Mouse (Mus musculus): ENCODE measurements around the gene Spdef. TPM values are rescaled to one million over a fixed set of nuclear protein-coding genes. Genes with fewer than 3 reads are reported as not detected.

The Spdef gene
- polyA plus RNA-seq, 1 experiment from 2014 or later: 0.15 TPM

DNA sequence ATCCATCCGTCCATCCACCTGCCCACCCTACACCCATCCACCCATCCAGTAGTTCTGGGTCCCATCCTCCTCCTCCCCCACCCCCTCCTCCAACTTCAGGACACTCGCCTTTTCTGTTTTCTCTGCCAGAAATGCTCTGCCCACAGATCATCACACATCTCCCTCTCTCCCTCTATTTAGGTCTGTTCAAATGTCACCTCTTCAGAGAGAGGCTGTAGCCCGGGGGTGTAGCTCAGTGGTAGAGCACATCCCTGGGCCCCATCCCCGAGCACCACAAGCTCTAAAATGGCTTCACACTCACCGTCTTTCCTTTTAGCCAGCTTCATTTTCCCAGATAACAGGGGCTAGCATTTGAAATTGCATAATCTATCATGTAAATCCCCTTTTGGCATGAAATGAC is 51.0 kb downstream of the Spdef start:
- Histone ChIP-seq H3K9ac (no peak overlapping the region), H3K9me3 (no peaks in the 10 kb centered on the region), H3K4me3 (no peak overlapping the region), H3K4me2 (no peak overlapping the region), H3K27ac (replicated peaks) (no peak overlapping the region), H3K27me3 (replicated peaks) (peaks cover 7% of the 10 kb centered on the region), H3K36me3 (no peaks in the 10 kb centered on the region), H3K4me1 (peaks cover 10% of the 10 kb centered on the region; the same call in 1 of the 2 replicates)
- 78% methylated on average over 5 of the region's 5 CpGs for WGBS
- no peak for ATAC-seq (ENCODE audit: extremely low read depth, insufficient number of reproducible peaks, low FRiP score, low TSS enrichment)

- no peak for ATAC-seq (ENCODE audit: extremely low read depth, insufficient number of reproducible peaks, low FRiP score, low TSS enrichment)
- Histone ChIP-seq H3K36me3 (no peaks in the 10 kb centered on the region), H3K4me3 (no peak overlapping the region), H3K4me1 (peaks cover 10% of the 10 kb centered on the region; the same call in 1 of the 2 replicates), H3K27ac (replicated peaks) (no peak overlapping the region), H3K27me3 (replicated peaks) (no peaks in the 10 kb centered on the region), H3K9me3 (no peaks in the 10 kb centered on the region), H3K9ac (no peak overlapping the region), H3K4me2 (no peak overlapping the region)
- WGBS: 38% methylated on average over 7 of the region's 7 CpGs
These were observed 52.5 kb downstream of the Spdef start for GRCm38 (mm10) chr17:27676270-27676669.

DNA sequence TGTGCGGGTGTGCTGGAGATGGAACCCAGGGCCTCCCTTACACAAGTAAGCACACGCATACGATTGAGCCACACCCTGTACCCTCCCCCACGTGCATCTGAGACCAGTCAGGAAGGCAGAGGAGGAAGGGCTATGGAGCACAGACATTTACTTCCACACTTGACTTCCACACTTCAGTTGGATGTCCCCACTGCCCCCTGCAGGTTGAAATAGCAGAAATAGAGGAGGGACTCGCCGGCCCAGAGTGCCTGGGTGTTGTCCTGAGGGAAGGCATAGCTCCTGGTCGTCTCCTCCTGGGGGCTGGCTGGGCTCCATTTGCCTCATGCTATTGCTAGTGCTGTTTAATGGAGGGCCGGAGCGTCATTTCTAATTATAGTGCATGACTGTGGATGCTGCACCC is 53.3 kb downstream of the Spdef start:
- H3K27me3 ChIP-seq (replicated peaks): no peaks in the 10 kb centered on the region
- H3K36me3 ChIP-seq: no peaks in the 10 kb centered on the region
- H3K4me3 ChIP-seq: no peak overlapping the region
- H3K9me3 ChIP-seq: no peaks in the 10 kb centered on the region
- no peak for ATAC-seq (ENCODE audit: extremely low read depth, insufficient number of reproducible peaks, low FRiP score, low TSS enrichment)
- H3K27ac ChIP-seq (replicated peaks): no peak overlapping the region
- H3K4me2 ChIP-seq: no peak overlapping the region
- 49% methylated on average over 9 of the region's 9 CpGs for WGBS
- peaks cover 10% of the 10 kb centered on the region; the same call in 1 of the 2 replicates for H3K4me1 ChIP-seq
- H3K9ac ChIP-seq: no peak overlapping the region

DNA sequence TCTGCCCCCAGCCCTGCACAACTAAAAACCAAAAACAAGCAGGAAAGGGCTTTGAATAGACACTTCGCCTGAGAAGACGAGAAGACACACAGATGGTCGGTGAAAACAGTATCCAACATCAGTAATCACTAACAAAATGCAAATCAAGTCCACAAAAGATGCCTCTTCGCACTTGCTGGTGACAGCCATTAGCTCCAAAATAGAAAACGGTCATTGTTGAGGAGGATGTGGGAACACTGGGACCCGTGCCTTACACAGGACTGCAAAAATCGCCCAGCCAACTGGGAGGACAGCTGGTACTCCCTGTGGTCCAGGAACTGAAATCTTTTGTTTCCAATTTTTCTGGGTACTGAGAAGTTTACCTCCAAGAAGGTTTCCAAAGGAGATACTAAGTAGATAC is 54.8 kb downstream of the Spdef start:
- H3K4me1 ChIP-seq: 0 out of 2 replicates have a peak, but pooled peaks cover 4% of the 10 kb centered on the region
- no peak for ATAC-seq (ENCODE audit: extremely low read depth, insufficient number of reproducible peaks, low FRiP score, low TSS enrichment)
- WGBS: 82% methylated on average over 7 of the region's 7 CpGs
- H3K4me2 ChIP-seq: no peak overlapping the region
- H3K9me3 ChIP-seq: no peaks in the 10 kb centered on the region
- H3K36me3 ChIP-seq: no peaks in the 10 kb centered on the region
- H3K27me3 ChIP-seq (replicated peaks): no peaks in the 10 kb centered on the region
- no peak overlapping the region for H3K27ac ChIP-seq (replicated peaks)
- H3K9ac ChIP-seq: no peak overlapping the region
- H3K4me3 ChIP-seq: no peak overlapping the region

DNA sequence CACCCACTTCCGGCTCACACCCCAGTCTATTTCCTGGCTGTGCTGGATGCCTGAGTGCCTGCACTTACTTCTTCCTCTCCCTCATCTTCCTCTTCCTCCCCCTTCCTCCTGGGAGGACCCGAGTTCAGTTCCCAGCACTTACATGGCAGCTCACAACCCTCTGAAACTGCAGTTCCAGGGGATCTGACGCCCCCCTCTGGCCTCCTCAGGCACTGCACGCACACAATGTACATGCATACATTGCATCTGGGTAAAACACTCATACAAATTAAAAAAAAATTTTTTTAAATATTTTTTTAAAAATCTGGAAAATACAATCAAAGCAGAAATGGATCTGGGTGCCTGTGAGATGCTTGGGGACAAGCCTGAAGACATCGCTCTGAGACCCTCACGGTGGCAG is 57.0 kb downstream of the Spdef start:
- Histone ChIP-seq H3K9ac (no peak overlapping the region), H3K9me3 (no peaks in the 10 kb centered on the region), H3K27ac (replicated peaks) (no peak overlapping the region), H3K27me3 (replicated peaks) (no peaks in the 10 kb centered on the region), H3K4me2 (no peak overlapping the region), H3K36me3 (no peaks in the 10 kb centered on the region), H3K4me3 (no peak overlapping the region), H3K4me1 (0 out of 2 replicates have a peak, but pooled peaks cover 4% of the 10 kb centered on the region)
- 73% methylated on average over 6 of the region's 6 CpGs for WGBS
- no peak for ATAC-seq (ENCODE audit: extremely low read depth, insufficient number of reproducible peaks, low FRiP score, low TSS enrichment)

Other genes with a start within 250 kb of the Spdef start
- gene Grm4, start 207.6 kb downstream of the Spdef start, polyA plus RNA-seq (2015; fragmentation: Nextera tagmentation; extraction: Ambion mirVana): 0.03 and 0.08 TPM in 2 replicates
- 153 and 160 TPM in 2 replicates for gene Hmga1, start 172.5 kb downstream of the Spdef start, polyA plus RNA-seq (2015; fragmentation: Nextera tagmentation; extraction: Ambion mirVana)
- gene AI413582, start 163.2 kb downstream of the Spdef start, polyA plus RNA-seq (2015; fragmentation: Nextera tagmentation; extraction: Ambion mirVana): 16.0 and 18.3 TPM in 2 replicates
- gene Nudt3, start 105.5 kb downstream of the Spdef start, polyA plus RNA-seq (2015; fragmentation: Nextera tagmentation; extraction: Ambion mirVana): 98.8 and 108 TPM in 2 replicates
- not detected in 2 replicates for gene RPS10-NUDT3, start 93.7 kb downstream of the Spdef start, polyA plus RNA-seq (2015; fragmentation: Nextera tagmentation; extraction: Ambion mirVana)
- gene Rps10, start 92.3 kb downstream of the Spdef start, polyA plus RNA-seq (2015; fragmentation: Nextera tagmentation; extraction: Ambion mirVana): 600 and 606 TPM in 2 replicates
- gene Pacsin1, start 73.4 kb downstream of the Spdef start, polyA plus RNA-seq (2015; fragmentation: Nextera tagmentation; extraction: Ambion mirVana): 0.78 and 1.4 TPM in 2 replicates
- gene D17Wsu92e, start 91.7 kb upstream of the Spdef start, polyA plus RNA-seq (2015; fragmentation: Nextera tagmentation; extraction: Ambion mirVana): 13.1 and 13.4 TPM in 2 replicates
- gene Snrpc, start 109.2 kb upstream of the Spdef start, polyA plus RNA-seq (2015; fragmentation: Nextera tagmentation; extraction: Ambion mirVana): 219 and 230 TPM in 2 replicates
- gene Uhrf1bp1, start 127.5 kb upstream of the Spdef start, polyA plus RNA-seq (2015; fragmentation: Nextera tagmentation; extraction: Ambion mirVana): 3.1 TPM in 2 replicates
- 7.7 and 8.2 TPM in 2 replicates for gene Anks1, start 180.4 kb upstream of the Spdef start, polyA plus RNA-seq (2015; fragmentation: Nextera tagmentation; extraction: Ambion mirVana)
- gene Taf11, start 180.9 kb upstream of the Spdef start, polyA plus RNA-seq (2015; fragmentation: Nextera tagmentation; extraction: Ambion mirVana): 44.1 and 46.1 TPM in 2 replicates

Data from heart, embryonic 13.5 days (tissue).